Mouse (Mus musculus) ES-E14 (cell line): ENCODE measurements around the gene Fuz. TPM values are rescaled to one million over a fixed set of nuclear protein-coding genes. Genes with fewer than 3 reads are reported as not detected.

Source experiments
- DNase-seq: peaks from one replicate; pipeline ENCODE4 v3.0.0-alpha.2; 2013; ENCODE audit warnings: low read depth, low spot score
- H3K27ac ChIP-seq: 2 replicates; pipeline ENCODE4 v1.5.1; 2012; ENCODE audit warnings: low read depth, mild to moderate bottlenecking, low read length, moderate library complexity, mixed read lengths; ENCODE audit not compliant: poor library complexity, insufficient read depth, severe bottlenecking
- H3K36me3 ChIP-seq: 2 replicates; pipeline ENCODE4 v1.6.1; 2012; ENCODE audit warnings: mild to moderate bottlenecking, low read length, moderate library complexity, mixed read lengths; ENCODE audit not compliant: control insufficient read depth, poor library complexity, insufficient read depth, severe bottlenecking
- H3K4me1 ChIP-seq, 2 experiments: fragments of 150-350 bp in 1 of 2; sonication (generic) in 1 of 2; 2 replicates each; pipeline ENCODE4 v1.6.1; 2012; ENCODE audit warnings: low read length in 2 of 2, mild to moderate bottlenecking in 1 of 2, mixed read lengths in 1 of 2; ENCODE audit not compliant: control insufficient read depth in 2 of 2, insufficient read depth in 2 of 2, poor library complexity in 1 of 2
- H3K4me3 ChIP-seq, 2 experiments: fragments of 150-350 bp in 1 of 2; sonication (generic) in 1 of 2; 2 replicates each; pipeline ENCODE4 v1.5.1; 2012; ENCODE audit warnings: low read length in 2 of 2, low read depth in 1 of 2, mild to moderate bottlenecking in 1 of 2, mixed read lengths in 1 of 2; ENCODE audit not compliant: insufficient read depth in 1 of 2, poor library complexity in 1 of 2, severe bottlenecking in 1 of 2
- H3K9ac ChIP-seq: 2 replicates; pipeline ENCODE4 v1.6.1; 2012; ENCODE audit warnings: low read depth, mild to moderate bottlenecking, low read length, mixed read lengths; ENCODE audit not compliant: poor library complexity, insufficient read depth, severe bottlenecking
- H3K9me3 ChIP-seq: fragments of 150-350 bp; sonication (generic); 2 replicates; pipeline ENCODE4 v1.6.1; 2012; ENCODE audit warnings: low read depth, mild to moderate bottlenecking, low read length; ENCODE audit not compliant: control insufficient read depth, insufficient read depth
- CHD2 ChIP-seq: IDR thresholded peaks from 2 replicates; pipeline ENCODE4 v1.6.1; 2014; ENCODE audit warnings: mild to moderate bottlenecking, low read depth, low read length, inconsistent platforms
- HCFC1 ChIP-seq: IDR thresholded peaks from 2 replicates; pipeline ENCODE4 v1.6.1; 2012; ENCODE audit warnings: low read length, inconsistent platforms, borderline replicate concordance; ENCODE audit not compliant: insufficient read depth
- MAFK ChIP-seq: IDR thresholded peaks from 2 replicates; pipeline ENCODE4 v1.6.1; 2014; ENCODE audit warnings: mild to moderate bottlenecking, low read depth, low read length, inconsistent platforms; ENCODE audit not compliant: insufficient read depth
- ZC3H11A ChIP-seq: IDR thresholded peaks from 2 replicates; pipeline ENCODE4 v1.6.1; 2012; ENCODE audit warnings: low read depth, mild to moderate bottlenecking, inconsistent platforms, low read length, borderline replicate concordance
- ZNF384 ChIP-seq: IDR thresholded peaks from 2 replicates; pipeline ENCODE4 v1.6.1; 2012; ENCODE audit warnings: low read depth, low read length, inconsistent platforms
- in situ Hi-C, 2 experiments: fragments of 600-800 bp; cut with MboI; formaldehyde crosslinking; loops; one replicate each; pipeline ENCODE4 v1.15.1; 2025; ENCODE audit warnings: low sequenced_read_pairs in 2 of 2, inconsistent platforms in 1 of 2; ENCODE audit not compliant: unreplicated experiment in 2 of 2
- total RNA-seq: library from RNA; depleted of rRNA; stranded (reverse); fragments of 300-350 nt; gene quantifications from 2 replicates; pipeline ENCODE4 v1.2.3, GENCODE M21; 2012; rRNA removed

Gene Fuz
- total RNA-seq, 1 experiment = 14.2 TPM

GRCm38 (mm10) chr7:44942904-44943303 is 47.0 kb downstream of the Fuz start, which contains the start of gene Tsks:
Tsks (plus strand) TSS chr7:44943204.
- no peak within 1 kb of the TSS for H3K9ac ChIP-seq
- in situ Hi-C loops = no loop called here
- H3K36me3 ChIP-seq = no peaks in the 10 kb centered on the region
- DNase-seq = no peak
- H3K27ac ChIP-seq = no peak within 1 kb of the TSS
- TF ChIP-seq ZC3H11A (no peak), CHD2 (no peak), ZNF384 (no peak), MAFK (no peak), HCFC1 (no peak)
- no peaks in the 10 kb centered on the region for H3K4me1 ChIP-seq
- H3K9me3 ChIP-seq = no peaks in the 10 kb centered on the region
- H3K4me3 ChIP-seq = no peak within 1 kb of the TSS

GRCm38 (mm10) chr7:44949922-44950321 is 54.0 kb downstream of the Fuz start:
- no peak for DNase-seq
- no peak overlapping the region for H3K4me3 ChIP-seq
- in situ Hi-C loops = no loop called here

GRCm38 (mm10) chr7:44951960-44952359 is 56.1 kb downstream of the Fuz start:
- Histone ChIP-seq H3K9ac (0 out of 2 replicates have a peak overlapping the region, but pooled peaks have one; percentile 32), H3K4me3 (peak overlapping the region; percentile 65 to 92), H3K27ac (no peak overlapping the region), H3K36me3 (no peaks in the 10 kb centered on the region), H3K4me1 (peaks cover 0 to 11% of the 10 kb centered on the region in 2 experiments; a peak in 1 of 4 replicates), H3K9me3 (no peaks in the 10 kb centered on the region)
- peak; percentile 95 for DNase-seq
- TF ChIP-seq ZC3H11A (no peak), HCFC1 (no peak), MAFK (no peak), ZNF384 (no peak), CHD2 (no peak)
- in situ Hi-C loops = no loop called here

More at GRCm38 (mm10) chr7:44949922-44950321, 54.0 kb downstream of the Fuz start:
- peaks cover 0 to 11% of the 10 kb centered on the region in 2 experiments; a peak in 1 of 4 replicates for H3K4me1 ChIP-seq
- H3K36me3 ChIP-seq = no peaks in the 10 kb centered on the region
- TF ChIP-seq MAFK = no peak
- TF ChIP-seq HCFC1 = no peak
- no peak for TF ChIP-seq CHD2
- no peak for TF ChIP-seq ZC3H11A
- TF ChIP-seq ZNF384 = no peak
- no peak overlapping the region for H3K9ac ChIP-seq
- H3K27ac ChIP-seq = no peak overlapping the region
- H3K9me3 ChIP-seq = no peaks in the 10 kb centered on the region

Other genes with a start within 250 kb of the Fuz start
- 7.0 and 9.8 TPM in 2 replicates for gene Myh14, start 225.2 kb upstream of the Fuz start, total RNA-seq
- gene Izumo2, start 187.3 kb upstream of the Fuz start, total RNA-seq = 0.40 and 0.79 TPM in 2 replicates
- gene Vrk3, start 147.7 kb upstream of the Fuz start, total RNA-seq = 17.8 and 23.2 TPM in 2 replicates
- gene Zfp473, start 145.0 kb upstream of the Fuz start, total RNA-seq = 15.1 and 20.3 TPM in 2 replicates
- gene Nup62, start 80.0 kb upstream of the Fuz start, total RNA-seq = 91.0 and 98.0 TPM in 2 replicates
- 4.8 and 6.0 TPM in 2 replicates for gene Il4i1, start 79.7 kb upstream of the Fuz start, total RNA-seq
- gene Atf5, start 79.4 kb upstream of the Fuz start, total RNA-seq = 14.0 and 16.9 TPM in 2 replicates
- 33.8 and 37.6 TPM in 2 replicates for gene Akt1s1, start 47.1 kb upstream of the Fuz start, total RNA-seq
- 31.5 and 55.7 TPM in 2 replicates for gene Tbc1d17, start 47.0 kb upstream of the Fuz start, total RNA-seq
- 37.1 and 76.5 TPM in 2 replicates for gene Pnkp, start 38.9 kb upstream of the Fuz start, total RNA-seq
- 144 and 205 TPM in 2 replicates for gene Ptov1, start 26.3 kb upstream of the Fuz start, total RNA-seq
- gene Med25, start 3.4 kb upstream of the Fuz start, total RNA-seq = 88.2 and 121 TPM in 2 replicates
- 82.5 and 94.9 TPM in 2 replicates for gene Ap2a1, start 33.4 kb downstream of the Fuz start, total RNA-seq
- gene Tsks, start 47.1 kb downstream of the Fuz start, total RNA-seq = 0.49 and 0.85 TPM in 2 replicates
- gene Cpt1c, start 78.8 kb downstream of the Fuz start, total RNA-seq = 60.3 and 123 TPM in 2 replicates
- gene Prmt1, start 90.5 kb downstream of the Fuz start, total RNA-seq = 413 and 429 TPM in 2 replicates
- gene Irf3, start 101.6 kb downstream of the Fuz start, total RNA-seq = 45.9 and 68.4 TPM in 2 replicates
- gene Bcl2l12, start 102.6 kb downstream of the Fuz start, total RNA-seq = 11.9 and 13.0 TPM in 2 replicates
- 39.0 and 39.2 TPM in 2 replicates for gene Scaf1, start 120.3 kb downstream of the Fuz start, total RNA-seq
- gene Rras, start 121.9 kb downstream of the Fuz start, total RNA-seq = 11.1 and 14.4 TPM in 2 replicates
- gene Prr12, start 156.8 kb downstream of the Fuz start, total RNA-seq = 32.3 and 37.5 TPM in 2 replicates
- 94.2 and 106 TPM in 2 replicates for gene Nosip, start 166.3 kb downstream of the Fuz start, total RNA-seq
- 9.8 and 11.4 TPM in 2 replicates for gene Prrg2, start 166.6 kb downstream of the Fuz start, total RNA-seq
- 137 and 207 TPM in 2 replicates for gene Rcn3, start 196.1 kb downstream of the Fuz start, total RNA-seq
- gene Fcgrt, start 207.8 kb downstream of the Fuz start, total RNA-seq = 10.6 and 15.1 TPM in 2 replicates
- 1,746 and 1,854 TPM in 2 replicates for gene Rps11, start 228.4 kb downstream of the Fuz start, total RNA-seq
- 3,971 and 5,136 TPM in 2 replicates for gene Rpl13a, start 232.7 kb downstream of the Fuz start, total RNA-seq
- gene Gm45713, start 240.2 kb downstream of the Fuz start, total RNA-seq = 0.36 and 0.90 TPM in 2 replicates
- 1.8 and 1.9 TPM in 2 replicates for gene Flt3l, start 240.4 kb downstream of the Fuz start, total RNA-seq